Mouse (Mus musculus) CH12.LX (cell line): ENCODE measurements around the gene Gm14326.
A peak's percentile ranks its signal among the peaks of the same experiment; 100 is the strongest.
"Not testable (repeated sequence)": the region's sequence is repeated elsewhere in the genome, so short reads cannot be mapped to it uniquely, and the experiment has no call there.

Experiments used
- CHD1 ChIP-seq: IDR thresholded peaks from 2 replicates; pipeline ENCODE4 v1.6.1; 2012; ENCODE audit warnings: low read depth, low read length, improper control_type of control experiment, inconsistent platforms
- CHD2 ChIP-seq: IDR thresholded peaks from 2 replicates; pipeline ENCODE4 v1.6.1; 2011; ENCODE audit warnings: low read length, improper control_type of control experiment
- CTCF ChIP-seq, 2 experiments: IDR thresholded peaks in 1 of 2; conservative IDR thresholded peaks in 1 of 2; 2 replicates each; pipeline ENCODE4 v1.5.1; 2011 to 2012; ENCODE audit warnings: low read depth in 2 of 2, low read length in 2 of 2, improper control_type of control experiment in 1 of 2, inconsistent platforms in 1 of 2, mild to moderate bottlenecking in 1 of 2, moderate library complexity in 1 of 2
- E2F4 ChIP-seq: IDR thresholded peaks from 2 replicates; pipeline ENCODE4 v1.6.1; 2011; ENCODE audit warnings: low read depth, low read length, improper control_type of control experiment; ENCODE audit not compliant: insufficient replicate concordance
- ELF1 ChIP-seq: IDR thresholded peaks from 2 replicates; pipeline ENCODE4 v1.6.1; 2014; ENCODE audit warnings: low read depth, mild to moderate bottlenecking, inconsistent platforms, low read length, improper control_type of control experiment
- POLR2A ChIP-seq: IDR thresholded peaks from 2 replicates; pipeline ENCODE4 v1.6.1; 2011; ENCODE audit warnings: low read depth, mild to moderate bottlenecking, improper control_type of control experiment, low read length
- RAD21 ChIP-seq: IDR thresholded peaks from 2 replicates; pipeline ENCODE4 v1.6.1; 2011; ENCODE audit warnings: low read depth, mild to moderate bottlenecking, low read length, improper control_type of control experiment, moderate library complexity
- USF1 ChIP-seq: IDR thresholded peaks from 2 replicates; pipeline ENCODE4 v1.6.1; 2014; ENCODE audit warnings: low read depth, mild to moderate bottlenecking, inconsistent platforms, low read length, improper control_type of control experiment
- ZNF384 ChIP-seq: IDR thresholded peaks from 2 replicates; pipeline ENCODE4 v1.6.1; 2012; ENCODE audit warnings: low read depth, low read length, improper control_type of control experiment, inconsistent platforms

DNA sequence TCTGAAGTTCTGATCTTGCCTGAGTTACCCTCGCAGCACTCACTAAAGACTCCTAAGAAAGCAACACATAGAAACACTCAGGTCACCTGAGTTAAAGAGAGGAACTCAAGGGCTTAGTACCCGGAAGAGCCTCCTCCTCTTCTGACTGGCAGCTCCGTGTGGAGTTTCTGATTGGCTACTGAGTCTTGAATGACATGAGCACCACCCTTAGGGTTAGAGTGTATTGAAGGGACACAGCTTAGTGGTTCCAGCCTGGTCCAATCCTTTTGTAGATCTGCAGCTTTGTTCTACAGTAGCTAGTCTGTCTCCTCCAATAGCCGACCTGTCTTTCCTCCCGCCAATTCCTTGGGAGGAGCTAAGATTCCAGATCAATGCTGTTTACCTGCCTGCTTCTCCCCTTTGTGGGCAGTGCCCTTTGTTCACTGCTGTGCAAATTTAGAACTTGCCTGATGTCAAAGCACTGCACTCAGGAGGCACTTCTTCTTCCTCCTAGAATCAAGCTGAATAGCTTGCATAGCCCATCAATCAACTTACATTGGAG lies 31.5 kb downstream of the Gm14326 start, which contains the start of gene Zfp972:
- TF ChIP-seq E2F4 (peak; percentile 42; the same call in 1 of the 2 replicates), POLR2A (0 out of 2 replicates have a peak, but pooled peaks have one; percentile 17), CHD2 (0 out of 2 replicates have a peak, but pooled peaks have one; percentile 38), ELF1 (peak; percentile 68)
- not testable (repeated sequence) for TF ChIP-seq USF1; RAD21; CTCF (conservative IDR thresholded peaks at IDR 0.05 in 1 of 2, IDR thresholded peaks at IDR 0.05 in 1 of 2; ENCODE audit: low read depth in 2 of 2, low read length in 2 of 2); CHD1; ZNF384
